Mouse (Mus musculus) C2C12 (cell line): ENCODE measurements around the gene Bicd1. TPM values are rescaled to one million over a fixed set of nuclear protein-coding genes. Genes with fewer than 3 reads are reported as not detected.
"Not testable (repeated sequence)": the region's sequence is repeated elsewhere in the genome, so short reads cannot be mapped to it uniquely, and the experiment has no call there.

Experiments
- H3K27me3 ChIP-seq: one replicate; pipeline ENCODE4 v1.6.1; 2011; ENCODE audit not compliant: control insufficient read depth, insufficient read depth, insufficient read length
- H3K36me3 ChIP-seq: one replicate; pipeline ENCODE4 v1.6.1; 2011; ENCODE audit not compliant: control insufficient read depth, insufficient read depth
- H3K4me3 ChIP-seq: one replicate; pipeline ENCODE4 v1.5.1; 2011; ENCODE audit warnings: mild to moderate bottlenecking, control low read depth; ENCODE audit not compliant: poor library complexity, insufficient read depth, severe bottlenecking
- H3K79me2 ChIP-seq: one replicate; pipeline ENCODE4 v1.6.1; 2011; ENCODE audit not compliant: control insufficient read depth, insufficient read depth
- H3K79me3 ChIP-seq: one replicate; pipeline ENCODE4 v1.6.1; 2011; ENCODE audit warnings: low read depth, control low read depth
- H3ac ChIP-seq: one replicate; pipeline ENCODE3; 2011; ENCODE audit warnings: low read depth; ENCODE audit not compliant: control insufficient read depth, insufficient read length
- CEBPB ChIP-seq: IDR thresholded peaks from one replicate; pipeline ENCODE4 v1.6.1; 2011; ENCODE audit warnings: low read depth, mild to moderate bottlenecking, control low read depth, moderate library complexity
- CTCF ChIP-seq: IDR thresholded peaks from one replicate; pipeline ENCODE4 v1.5.1; 2011; ENCODE audit not compliant: control insufficient read depth, insufficient read depth, insufficient read length
- FOSL1 ChIP-seq: IDR thresholded peaks from one replicate; pipeline ENCODE4 v1.8.0; 2011; ENCODE audit warnings: mild to moderate bottlenecking, low read length; ENCODE audit not compliant: poor library complexity, insufficient read depth, severe bottlenecking
- MAX ChIP-seq: IDR thresholded peaks from one replicate; pipeline ENCODE4 v1.6.1; 2011; ENCODE audit warnings: mild to moderate bottlenecking, control low read depth
- MYOD1 ChIP-seq: IDR thresholded peaks from one replicate; pipeline ENCODE4 v1.6.1; 2011; ENCODE audit warnings: low read depth; ENCODE audit not compliant: control insufficient read depth, insufficient read length
- MYOG ChIP-seq: IDR thresholded peaks from one replicate; pipeline ENCODE4 v1.6.1; 2011; ENCODE audit not compliant: control insufficient read depth, insufficient read length; ENCODE audit errors: extremely low read depth
- USF1 ChIP-seq: IDR thresholded peaks from one replicate; pipeline ENCODE4 v1.6.1; 2011; ENCODE audit warnings: low read depth, mild to moderate bottlenecking, control low read depth, moderate library complexity
- polyA plus RNA-seq: library from polyadenylated mRNA; unstranded; fragments of >200 nt; fragmentation: generic; extraction: Trizol; gene quantifications from one replicate; pipeline ENCODE4 v1.2.1, GENCODE M21; 2012; ENCODE audit warnings: missing spikeins

The Bicd1 gene
- polyA plus RNA-seq, 1 experiment, result 1.2 TPM

GRCm38 (mm10) chr6:149386389-149386788, 22.3 kb upstream of the Bicd1 start:
- Histone ChIP-seq H3K79me3 (no peaks in the 10 kb centered on the region), H3ac (no peak overlapping the region), H3K4me3 (no peak overlapping the region), H3K36me3 (no peaks in the 10 kb centered on the region), H3K79me2 (no peaks in the 10 kb centered on the region), H3K27me3 (no peaks in the 10 kb centered on the region)
- TF ChIP-seq MAX, result no peak
- TF ChIP-seq FOSL1, result no peak
- no peak for TF ChIP-seq MYOD1
- no peak for TF ChIP-seq CEBPB
- TF ChIP-seq MYOG, result no peak
- no peak for TF ChIP-seq CTCF
- TF ChIP-seq USF1, result no peak

- H3K4me3 ChIP-seq, H3K36me3 ChIP-seq, H3K79me3 ChIP-seq, H3K27me3 ChIP-seq, H3K79me2 ChIP-seq, H3ac ChIP-seq: not testable (repeated sequence)
Observed at GRCm38 (mm10) chr6:149389626-149390025, 19.1 kb upstream of the Bicd1 start.

- no peaks in the 10 kb centered on the region for H3K79me3 ChIP-seq
- H3K4me3 ChIP-seq, result no peak overlapping the region
- H3K79me2 ChIP-seq, result no peaks in the 10 kb centered on the region
- no peaks in the 10 kb centered on the region for H3K36me3 ChIP-seq
- no peaks in the 10 kb centered on the region for H3K27me3 ChIP-seq
- no peak overlapping the region for H3ac ChIP-seq
- TF ChIP-seq MAX, result no peak
- no peak for TF ChIP-seq MYOD1
- no peak for TF ChIP-seq USF1
- no peak for TF ChIP-seq CTCF
- no peak for TF ChIP-seq FOSL1
- TF ChIP-seq MYOG, result no peak
- TF ChIP-seq CEBPB, result no peak
Observed at GRCm38 (mm10) chr6:149399396-149399795, 9.3 kb upstream of the Bicd1 start.

- peaks cover 9% of the 10 kb centered on the region for H3K79me3 ChIP-seq
Observed at GRCm38 (mm10) chr6:149409341-149409740, 655 bp downstream of the Bicd1 start.

GRCm38 (mm10) chr6:149409845-149410244, 1.2 kb downstream of the Bicd1 start:
- Histone ChIP-seq H3K79me3 (peaks cover 11% of the 10 kb centered on the region), H3K4me3 (peak overlapping the region; percentile 53), H3K79me2 (peaks cover 30% of the 10 kb centered on the region), H3K36me3 (no peaks in the 10 kb centered on the region), H3ac (no peak overlapping the region), H3K27me3 (no peaks in the 10 kb centered on the region)
- TF ChIP-seq MYOG (no peak), MYOD1 (no peak)

More at GRCm38 (mm10) chr6:149409341-149409740, 655 bp downstream of the Bicd1 start:
- Histone ChIP-seq H3K36me3 (no peaks in the 10 kb centered on the region), H3K27me3 (no peaks in the 10 kb centered on the region), H3K4me3 (peak overlapping the region; percentile 53), H3ac (peak overlapping the region; percentile 76), H3K79me2 (peaks cover 25% of the 10 kb centered on the region)
- no peak for TF ChIP-seq MYOD1
- no peak for TF ChIP-seq CTCF
- TF ChIP-seq USF1, result no peak
- TF ChIP-seq CEBPB, result no peak
- TF ChIP-seq MAX, result no peak
- no peak for TF ChIP-seq FOSL1
- no peak for TF ChIP-seq MYOG

- Histone ChIP-seq H3K36me3 (no peaks in the 10 kb centered on the region), H3K27me3 (no peaks in the 10 kb centered on the region), H3ac (no peak overlapping the region), H3K4me3 (no peak overlapping the region), H3K79me2 (peaks cover 33% of the 10 kb centered on the region), H3K79me3 (peaks cover 17% of the 10 kb centered on the region)
- no peak for TF ChIP-seq USF1
- TF ChIP-seq MYOG, result no peak
Observed at GRCm38 (mm10) chr6:149413256-149413655, 4.6 kb downstream of the Bicd1 start.

- H3K27me3 ChIP-seq, result no peaks in the 10 kb centered on the region
- peaks cover 5% of the 10 kb centered on the region for H3K79me2 ChIP-seq
- H3K36me3 ChIP-seq, result no peaks in the 10 kb centered on the region
- no peak overlapping the region for H3ac ChIP-seq
- TF ChIP-seq CEBPB (no peak), MYOD1 (no peak), USF1 (no peak), FOSL1 (no peak), CTCF (no peak)
- no peaks in the 10 kb centered on the region for H3K79me3 ChIP-seq
- H3K4me3 ChIP-seq, result no peak overlapping the region
Observed at GRCm38 (mm10) chr6:149424748-149425147, 16.1 kb downstream of the Bicd1 start.
